Mouse (Mus musculus): ENCODE measurements around the gene Palm3. TPM values are rescaled to one million over a fixed set of nuclear protein-coding genes. Genes with fewer than 3 reads are reported as not detected.

Palm3 gene
- polyA plus RNA-seq, 2 experiments from 2014 or later = 2.0 to 2.9 TPM

GRCm38 (mm10) chr8:84067911-84068310 lies 46.6 kb downstream of the Palm3 start:
- no peak for ATAC-seq

DNA sequence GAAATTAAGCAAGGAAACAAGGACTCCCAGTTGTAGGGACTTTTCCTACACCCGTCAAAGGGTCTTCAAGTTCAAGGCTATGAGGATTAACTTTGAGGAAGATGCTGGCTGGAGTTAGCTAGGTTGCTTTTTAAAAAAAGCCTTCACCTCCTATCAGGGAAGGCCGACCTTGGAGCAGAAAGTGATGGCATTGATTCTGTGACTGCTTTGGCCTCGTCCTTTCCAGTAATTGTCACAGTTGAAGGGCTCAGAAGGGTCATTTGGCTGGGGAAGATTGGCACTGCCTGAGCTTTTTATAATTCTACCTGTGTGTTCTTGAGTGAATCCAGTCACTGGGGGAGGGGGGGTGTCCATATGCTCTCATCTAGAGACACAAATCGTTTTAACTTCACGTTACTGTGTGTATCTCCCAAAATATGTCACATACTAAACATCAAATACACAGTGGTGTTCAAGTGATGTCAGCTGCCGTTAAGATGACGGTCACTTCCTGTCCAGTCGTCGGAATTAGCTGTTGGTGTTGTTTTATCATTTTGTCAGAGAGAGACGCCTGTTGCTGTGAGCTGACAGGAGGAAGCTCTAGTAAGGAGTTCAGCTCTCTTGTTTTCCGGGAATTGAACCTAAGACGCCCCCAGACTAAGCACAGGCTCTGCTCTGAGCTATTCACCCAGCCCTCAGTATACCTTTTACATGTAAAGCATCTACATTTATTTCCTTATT lies 47.2 kb downstream of the Palm3 start:
- no peak for ATAC-seq

DNA sequence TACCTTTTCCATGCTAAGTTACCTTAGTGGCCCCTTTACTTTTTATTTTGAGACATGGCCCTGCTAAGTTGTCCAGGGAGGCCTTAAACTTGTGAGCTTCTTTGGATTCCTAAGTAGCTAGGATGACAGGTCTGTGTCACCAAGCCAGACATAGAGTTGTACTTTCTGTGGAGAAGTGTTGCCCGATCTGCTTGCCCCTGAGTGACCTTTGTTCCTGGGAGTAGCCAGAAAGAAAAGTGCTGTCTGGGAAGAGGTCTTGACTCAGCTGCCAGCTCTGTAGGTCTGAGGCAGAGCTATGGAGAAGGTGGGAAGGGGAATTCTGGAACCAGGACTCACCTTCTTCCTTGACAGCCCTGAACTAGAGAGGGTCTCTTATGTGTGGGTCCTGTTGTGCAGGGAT lies 47.9 kb downstream of the Palm3 start:
- ATAC-seq = no peak

DNA sequence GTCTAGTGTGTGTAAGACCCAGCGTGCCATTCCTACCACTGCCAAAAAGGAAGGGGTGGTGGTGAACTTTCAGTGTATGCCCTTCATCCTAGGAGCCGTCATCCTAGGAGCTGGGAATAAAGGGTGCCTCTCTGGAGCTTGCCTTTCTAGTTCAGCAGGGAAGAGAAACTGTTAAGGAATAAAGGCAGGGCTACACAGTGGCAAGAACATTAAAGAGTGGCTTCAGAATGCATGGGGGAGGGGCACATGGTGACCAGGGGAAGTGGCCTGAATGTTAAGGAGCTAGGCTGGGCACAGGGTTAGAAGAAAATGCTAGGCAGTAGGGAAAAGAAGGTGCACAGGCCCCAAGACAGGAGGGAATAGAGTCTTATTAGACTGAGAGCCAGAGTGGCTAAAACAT lies 48.5 kb downstream of the Palm3 start:
- no peak for ATAC-seq

- no peak for ATAC-seq
These were observed 49.0 kb downstream of the Palm3 start for GRCm38 (mm10) chr8:84070241-84070640.

DNA sequence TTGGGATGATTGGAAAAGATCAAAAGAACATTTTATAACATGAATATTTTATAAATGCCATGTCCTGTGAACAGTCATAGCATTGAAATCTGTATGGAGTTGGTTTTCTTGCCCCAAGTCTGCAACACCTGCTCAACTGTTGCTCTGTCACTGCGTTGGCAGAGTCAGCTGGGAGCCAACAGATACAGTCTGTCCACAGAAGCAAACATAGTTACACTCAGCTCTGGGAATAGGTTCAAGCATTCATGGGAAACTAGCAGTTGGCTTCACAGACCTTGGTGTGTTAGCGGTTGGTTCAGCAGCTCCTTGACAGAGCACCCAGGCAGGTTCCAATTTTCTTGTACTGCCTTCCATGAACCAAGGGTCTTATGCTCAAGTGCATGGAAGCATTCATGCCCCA lies 49.4 kb downstream of the Palm3 start:
- no peak for ATAC-seq

- ATAC-seq = no peak
These were observed 50.6 kb downstream of the Palm3 start for GRCm38 (mm10) chr8:84071921-84072320.

GRCm38 (mm10) chr8:84072321-84072720 lies 51.0 kb downstream of the Palm3 start:
- no peak for ATAC-seq

- ATAC-seq = peak; percentile 90
These were observed 52.1 kb downstream of the Palm3 start for GRCm38 (mm10) chr8:84073230-84073976.

- no peak for ATAC-seq
These were observed 55.1 kb downstream of the Palm3 start for GRCm38 (mm10) chr8:84076412-84076811.

- no peak for ATAC-seq
These were observed 55.6 kb downstream of the Palm3 start for GRCm38 (mm10) chr8:84076849-84077248.

DNA sequence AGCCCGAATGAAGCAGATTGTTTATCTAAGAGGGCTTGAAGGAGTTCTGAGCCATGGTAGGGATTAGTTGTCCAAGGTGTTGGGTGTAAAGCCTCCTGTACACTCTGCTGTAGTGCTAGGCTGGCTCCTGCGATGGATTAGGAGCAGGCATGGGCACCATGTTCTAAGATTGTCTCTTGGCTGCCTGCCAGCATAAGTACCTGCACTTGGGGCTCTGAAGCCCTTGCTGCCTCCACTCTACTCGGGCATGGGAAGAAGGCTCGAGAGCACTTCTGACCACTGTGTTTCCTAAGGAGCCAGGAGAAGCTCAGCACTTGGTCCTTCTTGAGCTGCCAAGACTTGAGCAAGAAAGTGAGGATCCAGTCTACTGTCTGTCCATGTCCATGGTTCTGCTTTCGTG lies 57.9 kb downstream of the Palm3 start:
- ATAC-seq = no peak

Other genes with a start within 250 kb of the Palm3 start
- 10 to 100 TPM in 1 of 2 experiments, 1 to 10 TPM in 1; 8.9 to 11.5 TPM for gene Adgrl1, start 121.4 kb upstream of the Palm3 start, polyA plus RNA-seq (2017; shearing (Covaris generic))
- gene Gm10644, start 66.3 kb upstream of the Palm3 start, polyA plus RNA-seq (2017; shearing (Covaris generic)) = under 1 TPM; 0.20 to 0.92 TPM
- gene Asf1b, start 66.0 kb upstream of the Palm3 start, polyA plus RNA-seq (2017; shearing (Covaris generic)) = 10 to 100 TPM; 22.3 to 45.2 TPM
- 10 to 100 TPM in 1 of 2 experiments, 1 to 10 TPM in 1; 9.5 to 15.4 TPM for gene Prkaca, start 48.5 kb upstream of the Palm3 start, polyA plus RNA-seq (2017; shearing (Covaris generic))
- gene Samd1, start 23.8 kb upstream of the Palm3 start, polyA plus RNA-seq (2017; shearing (Covaris generic)) = 1 to 10 TPM; 5.9 to 6.3 TPM
- gene 1700067K01Rik, start 20.0 kb upstream of the Palm3 start, polyA plus RNA-seq (2017; shearing (Covaris generic)) = not detected
- gene 2210011C24Rik, start 9.3 kb upstream of the Palm3 start, polyA plus RNA-seq (2017; shearing (Covaris generic)) = not detected
- 100 to 1,000 TPM; 261 to 389 TPM for gene Il27ra, start 21.1 kb downstream of the Palm3 start, polyA plus RNA-seq (2017; shearing (Covaris generic))
- 10 to 100 TPM; 45.1 to 59.1 TPM for gene Rln3, start 23.5 kb downstream of the Palm3 start, polyA plus RNA-seq (2017; shearing (Covaris generic))
- gene Gm10643, start 43.7 kb downstream of the Palm3 start, polyA plus RNA-seq (2017; shearing (Covaris generic)) = 1 to 10 TPM; 1.2 to 1.7 TPM
- 10 to 100 TPM; 10.9 to 14.0 TPM for gene Rfx1, start 45.4 kb downstream of the Palm3 start, polyA plus RNA-seq (2017; shearing (Covaris generic))
- 10 to 100 TPM; 14.5 to 15.5 TPM for gene Dcaf15, start 83.3 kb downstream of the Palm3 start, polyA plus RNA-seq (2017; shearing (Covaris generic))
- 10 to 100 TPM in 1 of 2 experiments, 1 to 10 TPM in 1; 6.1 to 13.1 TPM for gene Podnl1, start 104.5 kb downstream of the Palm3 start, polyA plus RNA-seq (2017; shearing (Covaris generic))
- gene Cc2d1a, start 126.5 kb downstream of the Palm3 start, polyA plus RNA-seq (2017; shearing (Covaris generic)) = 10 to 100 TPM; 12.7 to 19.2 TPM
- gene 4930432K21Rik, start 126.6 kb downstream of the Palm3 start, polyA plus RNA-seq (2017; shearing (Covaris generic)) = 1 to 10 TPM; 1.1 to 3.2 TPM
- under 1 TPM in 1 of 2 experiments, not detected in 1; 0.81 TPM for gene Nanos3, start 163.7 kb downstream of the Palm3 start, polyA plus RNA-seq (2017; shearing (Covaris generic))
- gene Zswim4, start 215.6 kb downstream of the Palm3 start, polyA plus RNA-seq (2017; shearing (Covaris generic)) = 1 to 10 TPM; 3.3 to 4.3 TPM
- 100 to 1,000 TPM; 365 to 370 TPM for gene D8Ertd738e, start 228.2 kb downstream of the Palm3 start, polyA plus RNA-seq (2017; shearing (Covaris generic))
- 1 to 10 TPM; 7.2 to 9.5 TPM for gene Mri1, start 235.9 kb downstream of the Palm3 start, polyA plus RNA-seq (2017; shearing (Covaris generic))
- gene Ccdc130, start 248.9 kb downstream of the Palm3 start, polyA plus RNA-seq (2017; shearing (Covaris generic)) = 10 to 100 TPM; 52.0 to 56.6 TPM

All from CD4-positive, CD25-positive, alpha-beta regulatory T cell, adult 4 months (primary cell).